Mouse (Mus musculus) adrenal gland, adult 8-10 months (tissue): ENCODE measurements around the gene Tbxas1. TPM values are rescaled to one million over a fixed set of nuclear protein-coding genes. Genes with fewer than 3 reads are reported as not detected.

Source experiments
- DNase-seq: peaks from one replicate; pipeline ENCODE4 v3.0.0; 2022
- total RNA-seq, 4 experiments: library from RNA; stranded (reverse); gene quantifications; 2 replicates each; pipeline ENCODE4 v1.2.4; 2022

The Tbxas1 gene
- total RNA-seq, 4 experiments from 2014 or later = 6.9 to 10.5 (median 9.8) TPM

GRCm38 (mm10) chr6:38859819-38860218 is 15.4 kb upstream of the Tbxas1 start:
- no peak for DNase-seq

DNA sequence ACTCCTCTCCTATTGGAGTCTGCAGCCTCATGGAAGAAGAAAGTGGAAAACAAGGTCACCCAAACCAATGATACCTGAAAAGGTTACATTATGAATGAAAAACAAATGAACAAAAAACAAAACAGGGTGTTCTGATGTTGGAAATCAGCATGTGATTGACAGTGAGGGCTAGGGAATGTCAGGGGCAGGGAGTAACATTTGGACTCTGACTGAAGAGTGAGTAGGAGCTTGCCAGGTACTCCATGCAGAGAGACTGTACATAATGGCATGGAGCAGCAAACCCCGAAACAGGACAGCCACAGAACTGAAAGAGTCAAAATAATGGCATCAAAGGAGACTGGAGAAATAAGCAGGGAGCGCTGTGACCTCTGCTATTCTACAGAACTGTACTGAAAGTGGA is 14.9 kb upstream of the Tbxas1 start:
- DNase-seq = no peak

DNA sequence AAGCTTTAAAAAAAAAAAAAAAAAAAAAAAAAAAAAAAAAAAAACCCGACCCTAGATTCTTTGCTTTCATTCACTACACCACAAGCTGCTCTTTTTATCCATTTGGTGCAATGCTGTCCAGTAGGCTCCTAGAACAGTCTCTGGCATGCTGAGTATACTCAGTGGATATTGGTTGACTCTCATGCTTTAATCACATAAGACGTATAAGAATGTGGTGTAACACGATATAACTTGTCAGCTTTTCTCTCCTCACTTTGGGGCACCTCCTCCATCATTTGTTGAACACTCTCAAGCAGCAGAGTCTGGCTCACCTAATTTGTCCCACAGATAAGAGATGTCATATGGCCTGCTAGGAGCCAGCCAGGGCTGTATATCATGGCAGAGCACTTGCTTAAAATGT is 11.6 kb upstream of the Tbxas1 start:
- no peak for DNase-seq

GRCm38 (mm10) chr6:38865805-38866204 is 9.4 kb upstream of the Tbxas1 start:
- DNase-seq = no peak

GRCm38 (mm10) chr6:38866357-38866756 is 8.8 kb upstream of the Tbxas1 start:
- no peak for DNase-seq

DNA sequence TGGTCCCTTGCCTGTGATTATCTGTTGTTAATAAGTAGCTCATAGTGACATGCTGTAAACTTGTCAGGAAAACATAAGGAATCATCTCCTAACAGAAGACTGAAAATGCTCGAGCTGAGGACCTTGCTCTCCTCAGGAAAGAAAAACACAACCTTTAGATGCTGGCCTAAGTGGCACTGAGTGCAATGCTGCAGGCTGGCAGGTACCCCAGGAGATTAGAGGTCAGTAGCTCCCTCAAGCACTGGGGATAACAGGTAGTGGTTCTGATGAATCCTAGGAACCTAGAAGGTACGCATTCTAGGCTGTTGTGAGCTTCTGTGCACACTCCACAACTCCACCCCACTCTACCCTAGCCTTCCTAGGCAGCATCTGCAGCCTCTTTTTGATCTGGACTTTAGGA is 8.4 kb upstream of the Tbxas1 start:
- DNase-seq = no peak

DNA sequence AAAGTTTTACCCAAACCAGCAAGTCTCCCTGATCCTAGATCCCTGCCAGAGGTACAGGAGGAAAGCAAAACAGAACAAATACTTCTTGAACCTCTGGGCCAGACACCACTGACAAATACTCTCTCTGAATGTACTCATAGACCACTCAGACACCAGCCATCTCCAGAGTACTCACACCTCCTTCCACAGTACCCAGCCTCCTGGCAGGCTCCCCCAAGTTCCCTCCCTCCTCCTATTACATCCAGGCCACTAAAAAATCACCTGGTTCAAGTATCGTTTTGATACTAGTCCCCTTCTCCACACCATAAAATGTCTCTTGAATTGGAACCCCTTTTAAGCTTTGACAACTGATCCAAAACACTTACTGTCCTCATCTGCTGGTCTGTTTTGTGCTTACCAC is 7.9 kb upstream of the Tbxas1 start:
- no peak for DNase-seq

DNA sequence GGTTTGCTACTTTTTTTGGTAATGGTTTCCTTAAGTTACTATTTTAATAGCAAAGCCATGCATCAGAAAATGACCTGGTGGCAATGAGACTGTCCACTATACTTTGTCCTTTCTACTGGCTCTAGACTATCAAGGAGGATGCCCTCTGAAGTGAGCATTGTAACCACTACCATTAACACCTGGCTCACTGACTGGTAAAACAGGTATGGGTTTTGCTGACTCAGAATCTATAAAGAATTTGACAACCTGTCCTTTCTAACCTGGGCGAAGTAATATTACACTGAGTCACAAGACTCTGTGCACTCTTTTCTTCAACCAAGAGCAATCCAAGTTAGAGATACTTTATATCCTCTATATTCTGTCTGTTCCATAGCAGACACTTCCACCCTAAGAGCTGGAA is 6.2 kb upstream of the Tbxas1 start:
- no peak for DNase-seq

DNA sequence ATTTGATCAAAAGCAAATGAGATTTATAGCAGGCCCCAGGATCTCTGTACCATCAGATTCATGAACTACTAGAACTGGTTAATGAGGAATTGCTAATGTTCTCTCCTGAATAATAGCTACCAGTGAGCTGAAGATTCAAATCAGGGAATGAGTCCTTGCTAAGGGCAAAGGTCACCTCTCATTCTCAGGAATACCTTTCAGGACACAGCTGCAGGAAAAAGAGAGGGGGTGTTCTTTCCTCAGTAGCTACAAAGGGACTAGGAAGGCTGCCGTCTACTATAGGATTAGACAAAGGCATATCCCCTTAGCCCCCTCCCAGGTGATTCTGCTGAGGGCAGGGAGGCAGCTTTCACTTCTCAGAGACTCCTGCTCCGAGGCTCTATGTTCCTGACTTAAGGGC is 5.1 kb upstream of the Tbxas1 start:
- no peak for DNase-seq

DNA sequence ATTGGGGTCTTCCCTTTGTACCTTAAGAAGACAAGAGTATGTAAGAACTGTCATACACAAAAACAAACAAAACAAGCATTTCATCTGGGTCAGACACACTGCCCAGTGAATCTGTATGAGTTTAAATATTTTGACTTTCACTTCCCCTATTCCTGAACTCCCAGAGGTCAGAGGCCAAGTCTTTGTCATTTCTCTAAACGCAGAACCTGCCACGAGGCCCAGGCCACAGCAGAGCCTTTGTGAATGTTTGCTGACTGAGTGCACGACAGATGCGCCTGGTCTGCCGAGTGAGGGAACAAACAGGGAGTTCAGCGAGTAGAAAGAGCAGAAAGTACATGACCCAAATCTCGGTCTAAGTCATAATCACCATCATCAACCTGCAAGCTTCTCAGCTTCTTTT is 4.2 kb upstream of the Tbxas1 start:
- DNase-seq = no peak

- DNase-seq = peak; percentile 66
These were observed 1.9 kb upstream of the Tbxas1 start for GRCm38 (mm10) chr6:38873316-38873715.

- DNase-seq = peak; percentile 50
These were observed 1.2 kb upstream of the Tbxas1 start for GRCm38 (mm10) chr6:38874035-38874434.

DNA sequence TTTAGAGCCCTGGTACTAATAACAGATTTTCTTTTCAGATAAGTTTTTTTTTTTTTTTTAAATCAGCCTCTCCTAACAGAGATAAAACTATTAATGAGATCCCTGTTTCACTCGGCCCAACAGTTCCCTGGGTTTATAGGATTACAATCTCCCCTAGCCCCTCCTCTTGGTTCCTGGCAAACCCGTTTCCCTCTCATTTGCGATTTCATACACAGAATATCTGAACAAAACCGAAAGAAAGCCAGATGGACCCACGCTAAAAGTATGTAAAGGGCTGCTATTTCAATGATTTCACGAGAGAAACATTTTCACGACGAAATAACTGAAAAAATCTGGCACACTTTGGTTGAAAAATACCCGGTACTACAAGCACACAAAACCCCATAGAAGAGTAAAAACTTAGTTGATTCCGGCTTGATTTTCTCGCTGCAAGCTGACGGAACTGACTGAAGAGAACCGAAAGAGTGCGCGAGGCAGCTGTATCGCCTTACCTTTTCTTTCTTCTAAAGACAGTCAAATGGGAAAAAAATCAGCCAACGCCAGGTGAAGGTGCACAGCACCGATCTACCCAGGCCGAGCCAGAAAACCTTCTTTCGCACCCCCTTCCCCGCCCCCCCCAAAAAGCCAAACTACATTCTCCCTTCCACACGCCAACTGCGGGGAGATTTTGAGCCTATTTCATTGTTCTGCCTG is 493 bp upstream of the Tbxas1 start:
- no peak for DNase-seq

DNA sequence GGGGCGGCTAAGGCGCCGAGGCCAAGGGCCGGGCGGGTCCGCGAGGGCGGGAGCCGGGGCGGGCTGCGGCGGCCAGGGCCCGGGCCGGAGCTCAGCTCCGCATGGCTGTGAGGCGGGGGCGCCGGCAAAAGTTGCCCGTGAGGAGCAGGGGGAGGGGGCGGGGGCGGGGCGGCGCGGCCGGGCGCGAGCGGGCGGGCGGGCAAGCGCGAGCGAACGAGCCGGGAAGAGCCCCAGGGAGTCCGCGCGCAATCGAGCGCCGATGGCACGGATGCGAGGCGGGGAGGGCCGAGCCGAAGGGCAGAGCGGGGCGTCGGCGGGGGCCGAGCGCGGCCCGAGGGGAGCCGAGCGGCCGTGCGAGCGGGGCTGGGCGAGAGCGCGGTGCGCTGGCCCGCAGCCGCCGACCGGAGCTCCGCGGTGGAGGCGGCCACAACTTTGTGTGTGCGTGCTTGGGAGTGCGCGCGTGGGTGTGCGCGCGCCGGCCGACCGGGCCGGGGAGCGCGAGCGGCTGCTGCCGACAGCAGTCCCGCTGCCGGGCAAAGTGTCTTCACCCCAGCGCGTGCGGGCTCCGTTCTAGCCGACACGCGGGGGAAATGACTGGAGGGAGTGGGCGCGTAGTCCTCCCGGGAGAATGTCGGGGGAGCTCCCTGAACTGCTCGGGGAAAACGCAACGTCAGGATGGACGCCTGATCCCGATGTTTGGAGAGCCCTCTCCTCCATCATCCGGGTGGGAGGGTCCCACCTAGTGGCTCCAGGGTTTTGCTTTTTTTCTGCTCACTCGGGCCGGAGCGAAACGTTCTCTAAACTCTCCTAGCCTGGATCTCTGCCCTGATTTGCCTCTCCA is 1.1 kb downstream of the Tbxas1 start, which contains the start of gene Hipk2:
Gene Hipk2 (minus strand): TSS at position 95 of the 841 bp plus-strand sequence.
- DNase-seq = peak; percentile 74

DNA sequence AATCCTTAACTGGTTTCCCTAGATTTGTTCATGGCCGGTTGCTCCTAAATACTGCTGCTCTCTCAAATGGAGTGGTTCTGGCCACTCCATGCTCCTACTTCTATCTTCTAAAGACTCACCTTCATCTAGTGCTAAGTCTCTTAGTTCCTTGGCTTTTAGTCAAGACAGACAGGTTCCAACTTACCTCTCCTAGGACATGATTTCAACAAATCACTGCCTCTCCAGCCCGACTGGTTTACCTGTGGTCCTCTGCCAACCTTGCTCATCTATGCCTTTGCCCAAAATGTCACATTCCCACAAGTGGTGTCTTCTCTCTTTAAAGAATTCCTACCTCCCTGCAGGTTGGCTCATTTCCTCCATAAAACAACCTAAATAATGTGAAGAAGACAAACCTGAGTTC is 2.5 kb downstream of the Tbxas1 start:
- no peak for DNase-seq

DNA sequence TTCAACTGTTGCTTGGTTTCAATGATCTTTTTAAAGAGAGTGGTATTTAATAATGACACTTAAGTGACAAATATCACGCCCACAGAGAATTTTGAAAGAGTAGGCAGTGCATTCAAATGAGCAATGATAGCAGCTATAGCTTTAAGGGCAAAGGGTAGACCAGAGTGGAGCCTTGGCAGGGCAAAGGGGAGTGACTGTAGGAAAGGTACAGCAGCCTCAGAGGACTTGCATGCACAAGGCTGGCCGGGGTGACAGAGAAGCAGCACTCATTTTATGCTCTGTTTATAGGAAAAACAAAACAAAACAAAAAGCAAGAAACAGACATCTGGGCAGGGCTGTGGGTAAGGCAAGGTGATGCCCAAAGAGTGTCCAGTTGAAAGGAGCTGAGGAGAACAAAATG is 6.3 kb downstream of the Tbxas1 start:
- no peak for DNase-seq

GRCm38 (mm10) chr6:38881975-38882374 is 6.8 kb downstream of the Tbxas1 start:
- DNase-seq = no peak

DNA sequence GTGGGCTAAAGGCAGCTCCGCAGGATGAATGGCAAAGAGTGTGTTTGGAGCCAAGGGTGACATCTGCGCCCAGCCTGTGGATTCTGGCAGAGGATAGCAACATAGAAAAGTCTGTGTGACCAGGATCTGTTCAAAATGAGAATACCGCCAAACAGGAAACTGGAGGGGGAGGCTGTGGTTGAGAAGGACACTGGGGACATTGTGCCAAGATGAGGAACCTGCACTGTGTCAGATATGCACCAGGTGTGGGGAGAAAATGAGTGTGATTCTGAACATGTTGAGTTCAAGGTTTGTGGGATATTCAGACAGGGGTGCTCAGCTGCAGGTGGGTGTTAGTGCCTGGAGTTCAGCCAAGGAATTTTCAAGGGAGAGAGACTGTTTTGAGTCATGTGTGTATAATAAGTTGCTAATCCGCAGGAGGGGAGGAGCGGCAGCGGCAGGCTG is 7.5 kb downstream of the Tbxas1 start:
- DNase-seq = no peak

DNA sequence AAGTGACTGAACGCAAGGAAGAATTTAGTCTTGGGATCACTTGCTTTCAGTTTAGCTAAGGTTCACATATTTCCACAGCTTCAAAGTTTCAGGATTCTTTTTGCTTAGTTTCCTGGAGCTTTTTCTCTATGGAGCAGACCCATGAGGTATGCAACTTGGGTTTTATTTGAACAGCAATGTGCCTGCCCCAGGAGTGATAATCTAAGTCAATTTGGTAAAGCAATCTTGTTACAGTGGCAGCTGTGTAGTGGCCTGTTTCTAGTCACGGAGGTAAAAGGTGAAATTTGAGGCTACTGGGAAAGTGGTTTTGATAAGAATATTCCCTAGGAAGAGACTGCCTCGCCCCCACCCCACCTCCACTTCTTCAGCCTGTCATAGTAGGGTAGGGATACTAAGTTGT is 9.3 kb downstream of the Tbxas1 start:
- no peak for DNase-seq

GRCm38 (mm10) chr6:38885132-38885531 is 9.9 kb downstream of the Tbxas1 start:
- DNase-seq = no peak

GRCm38 (mm10) chr6:38887436-38887835 is 12.2 kb downstream of the Tbxas1 start:
- DNase-seq = no peak

GRCm38 (mm10) chr6:38889156-38889555 is 14.0 kb downstream of the Tbxas1 start:
- DNase-seq = no peak

- DNase-seq = no peak
These were observed 16.8 kb downstream of the Tbxas1 start for GRCm38 (mm10) chr6:38892017-38892416.

- no peak for DNase-seq
These were observed 18.4 kb downstream of the Tbxas1 start for GRCm38 (mm10) chr6:38893615-38894014.
